Mouse (Mus musculus): ENCODE data around the gene Ctnnal1.

GRCm38 (mm10) chr4:56812096-56812495, 52.9 kb downstream of the Ctnnal1 start:
- no peak for TF ChIP-seq CTCF (conservative IDR thresholded peaks at IDR 0.05; ENCODE audit: insufficient read depth, insufficient read length, low read depth, low read length)
- no peak for TF ChIP-seq POLR2A (IDR thresholded peaks at IDR 0.05; ENCODE audit: low read depth, low read length)
